Mouse (Mus musculus) hindbrain, embryonic 14.5 days (tissue): Measurements from ENCODE around the gene Dlg1. TPM values are rescaled to one million over a fixed set of nuclear protein-coding genes. Genes with fewer than 3 reads are reported as not detected.

Experiments used
- ATAC-seq: fragments of 200-750 bp; cut with Nextera tagmentation; 2 replicates; pipeline ENCODE4 v1.8.0; 2017; ENCODE audit warnings: moderate number of reproducible peaks, mild to moderate bottlenecking, moderate TSS enrichment, moderate library complexity; ENCODE audit not compliant: low FRiP score
- DNase-seq: peaks from one replicate; pipeline ENCODE4 v3.0.0-alpha.2; 2015; ENCODE audit warnings: low spot score
- H3K27ac ChIP-seq: fragments of 300-500 bp; sonication (generic); 2 replicates; pipeline ENCODE4 v1.5.1; 2014; ENCODE audit warnings: mild to moderate bottlenecking, moderate library complexity
- H3K27me3 ChIP-seq: fragments of 300-500 bp; sonication (generic); 2 replicates; pipeline ENCODE4 v1.6.1; 2014; ENCODE audit warnings: mild to moderate bottlenecking, low read length, mixed read lengths; ENCODE audit not compliant: control insufficient read depth, insufficient read depth
- H3K36me3 ChIP-seq: fragments of 300-500 bp; sonication (generic); replicated peaks from 2 replicates; pipeline ENCODE4 v1.6.1; 2014; ENCODE audit not compliant: control insufficient read depth, insufficient read depth
- H3K4me1 ChIP-seq: fragments of 300-500 bp; sonication (generic); replicated peaks from 2 replicates; pipeline ENCODE4 v1.6.1; 2014; ENCODE audit warnings: antibody characterized with exemption, low read length, mixed read lengths; ENCODE audit not compliant: control insufficient read depth, insufficient read depth
- H3K4me2 ChIP-seq: fragments of 300-500 bp; sonication (generic); replicated peaks from 2 replicates; pipeline ENCODE4 v1.6.1; 2014; ENCODE audit warnings: mild to moderate bottlenecking, moderate library complexity
- H3K4me3 ChIP-seq: fragments of 300-500 bp; sonication (generic); replicated peaks from 2 replicates; pipeline ENCODE4 v1.5.1; 2014; ENCODE audit warnings: mild to moderate bottlenecking, low read length
- H3K9ac ChIP-seq: fragments of 300-500 bp; sonication (generic); 2 replicates; pipeline ENCODE4 v1.6.1; 2014
- H3K9me3 ChIP-seq: fragments of 300-500 bp; sonication (generic); 2 replicates; pipeline ENCODE4 v1.6.1; 2016; ENCODE audit warnings: low read length; ENCODE audit not compliant: control insufficient read depth
- WGBS: fragments of 180-500 bp; shearing (Covaris S2); extraction: QIAGEN DNeasy Blood & Tissue Kit; methylation state at CpG from one replicate; pipeline ENCODE4 v1.1.7; 2014; 5-methylcytosine and 5-hydroxymethylcytosine counted together
- polyA plus RNA-seq: library from polyadenylated mRNA; unstranded; fragments of >200 nt; fragmentation: Nextera tagmentation; extraction: Ambion mirVana; gene quantifications from 2 replicates; pipeline ENCODE4 v1.2.1, GENCODE M21; 2014

Dlg1 gene
- polyA plus RNA-seq, 1 experiment from 2014 or later = 14.4 TPM

GRCm38 (mm10) chr16:31740704-31741103 lies 77.5 kb downstream of the Dlg1 start:
- WGBS = 80% methylated on average over 5 of the region's 5 CpGs
- no peaks in the 10 kb centered on the region for H3K36me3 ChIP-seq
- H3K9me3 ChIP-seq = no peaks in the 10 kb centered on the region; the same call in 1 of the 2 replicates
- H3K27ac ChIP-seq = no peak overlapping the region
- no peaks in the 10 kb centered on the region for H3K4me1 ChIP-seq
- no peak for ATAC-seq
- H3K4me3 ChIP-seq = no peak overlapping the region
- no peak overlapping the region for H3K9ac ChIP-seq
- H3K4me2 ChIP-seq = no peak overlapping the region
- no peaks in the 10 kb centered on the region for H3K27me3 ChIP-seq
- DNase-seq = no peak

GRCm38 (mm10) chr16:31750526-31750925 lies 87.3 kb downstream of the Dlg1 start:
- DNase-seq (peak; percentile 80), ATAC-seq (no peak; the same call in 1 of the 2 replicates)
- Histone ChIP-seq H3K4me2 (no peak overlapping the region), H3K27me3 (no peaks in the 10 kb centered on the region), H3K9ac (no peak overlapping the region), H3K36me3 (no peaks in the 10 kb centered on the region), H3K4me1 (no peaks in the 10 kb centered on the region), H3K27ac (no peak overlapping the region), H3K9me3 (no peaks in the 10 kb centered on the region), H3K4me3 (no peak overlapping the region)
- WGBS = 90% methylated on average over 1 of the region's 1 CpGs

GRCm38 (mm10) chr16:31754172-31755025 lies 91.2 kb downstream of the Dlg1 start:
- H3K27ac ChIP-seq = peak overlapping the region; percentile 49
- DNase-seq = peak; percentile 55
- H3K9ac ChIP-seq = peak overlapping the region; percentile 17
- H3K4me1 ChIP-seq = no peaks in the 10 kb centered on the region
- no peaks in the 10 kb centered on the region for H3K9me3 ChIP-seq
- ATAC-seq = 0 out of 2 replicates have a peak, but pooled peaks have one; percentile 17
- H3K36me3 ChIP-seq = no peaks in the 10 kb centered on the region
- WGBS = 66% methylated on average over 19 of the region's 19 CpGs
- H3K27me3 ChIP-seq = no peaks in the 10 kb centered on the region
- H3K4me2 ChIP-seq = peak overlapping the region; percentile 41
- H3K4me3 ChIP-seq = peak overlapping the region; percentile 15; the same call in 1 of the 2 replicates

GRCm38 (mm10) chr16:31755053-31755452 lies 91.8 kb downstream of the Dlg1 start:
- H3K9ac ChIP-seq = peak overlapping the region; percentile 17
- no peaks in the 10 kb centered on the region for H3K4me1 ChIP-seq
- no peaks in the 10 kb centered on the region for H3K9me3 ChIP-seq
- no peaks in the 10 kb centered on the region for H3K27me3 ChIP-seq
- WGBS = 83% methylated on average over 1 of the region's 1 CpGs
- 0 out of 2 replicates have a peak overlapping the region, but pooled peaks have one; percentile 15 for H3K4me3 ChIP-seq
- peak overlapping the region; percentile 49 for H3K27ac ChIP-seq
- DNase-seq = no peak
- ATAC-seq = no peak
- H3K36me3 ChIP-seq = no peaks in the 10 kb centered on the region
- peak overlapping the region; percentile 41 for H3K4me2 ChIP-seq

- WGBS = 86% methylated on average over 5 of the region's 5 CpGs
- DNase-seq = no peak
- no peaks in the 10 kb centered on the region for H3K36me3 ChIP-seq
Observed at GRCm38 (mm10) chr16:31756436-31756835, 93.2 kb downstream of the Dlg1 start.

GRCm38 (mm10) chr16:31757606-31758005 lies 94.4 kb downstream of the Dlg1 start:
- Histone ChIP-seq H3K9ac (no peak overlapping the region), H3K36me3 (no peaks in the 10 kb centered on the region), H3K9me3 (no peaks in the 10 kb centered on the region), H3K27me3 (no peaks in the 10 kb centered on the region), H3K27ac (no peak overlapping the region), H3K4me2 (no peak overlapping the region), H3K4me1 (no peaks in the 10 kb centered on the region), H3K4me3 (no peak overlapping the region)
- DNase-seq (no peak), ATAC-seq (no peak)
- 90% methylated on average over 1 of the region's 1 CpGs for WGBS

More at GRCm38 (mm10) chr16:31756436-31756835, 93.2 kb downstream of the Dlg1 start:
- H3K27ac ChIP-seq = no peak overlapping the region
- H3K4me1 ChIP-seq = no peaks in the 10 kb centered on the region
- H3K27me3 ChIP-seq = no peaks in the 10 kb centered on the region
- H3K4me2 ChIP-seq = no peak overlapping the region
- no peak overlapping the region for H3K4me3 ChIP-seq
- ATAC-seq = no peak
- no peak overlapping the region for H3K9ac ChIP-seq
- no peaks in the 10 kb centered on the region for H3K9me3 ChIP-seq

GRCm38 (mm10) chr16:31759416-31759815 lies 96.2 kb downstream of the Dlg1 start:
- no peak overlapping the region for H3K27ac ChIP-seq
- no peaks in the 10 kb centered on the region for H3K36me3 ChIP-seq
- H3K4me1 ChIP-seq = 0 out of 2 replicates have a peak, but pooled peaks cover under 1% of the 10 kb centered on the region
- H3K9me3 ChIP-seq = no peaks in the 10 kb centered on the region
- WGBS = 79% methylated on average over 6 of the region's 6 CpGs
- no peaks in the 10 kb centered on the region for H3K27me3 ChIP-seq
- H3K4me3 ChIP-seq = no peak overlapping the region
- no peak for DNase-seq
- H3K4me2 ChIP-seq = no peak overlapping the region
- H3K9ac ChIP-seq = no peak overlapping the region
- ATAC-seq = no peak

- H3K4me3 ChIP-seq = no peak overlapping the region
- H3K36me3 ChIP-seq = no peaks in the 10 kb centered on the region
- no peaks in the 10 kb centered on the region for H3K27me3 ChIP-seq
- H3K27ac ChIP-seq = peak overlapping the region; percentile 84
- H3K9ac ChIP-seq = no peak overlapping the region
- H3K4me2 ChIP-seq = no peak overlapping the region
- 72% methylated on average over 6 of the region's 6 CpGs for WGBS
- H3K4me1 ChIP-seq = peaks cover 3% of the 10 kb centered on the region; the same call in 1 of the 2 replicates
- no peak for DNase-seq
- H3K9me3 ChIP-seq = no peaks in the 10 kb centered on the region
- 0 out of 2 replicates have a peak, but pooled peaks have one; percentile 34 for ATAC-seq
Observed at GRCm38 (mm10) chr16:31766298-31766697, 103.1 kb downstream of the Dlg1 start.

GRCm38 (mm10) chr16:31766715-31767114 lies 103.5 kb downstream of the Dlg1 start:
- no peak overlapping the region; the same call in 1 of the 2 replicates for H3K27ac ChIP-seq
- H3K27me3 ChIP-seq = no peaks in the 10 kb centered on the region
- H3K4me1 ChIP-seq = peaks cover 3% of the 10 kb centered on the region; the same call in 1 of the 2 replicates
- no peak overlapping the region for H3K4me3 ChIP-seq
- no peaks in the 10 kb centered on the region for H3K36me3 ChIP-seq
- no peak overlapping the region for H3K9ac ChIP-seq
- DNase-seq (peak; percentile 75), ATAC-seq (peak; percentile 86)
- H3K4me2 ChIP-seq = peak overlapping the region; percentile 25; the same call in 1 of the 2 replicates
- no peaks in the 10 kb centered on the region for H3K9me3 ChIP-seq
- 12% methylated on average over 3 of the region's 3 CpGs for WGBS
